Mouse (Mus musculus) spleen, postnatal 10 days (tissue): ENCODE measurements at regions not wholly inside any gene's neighbourhood (a gene's known extent, or its start where the extent isn't known, plus 50 kb on each side); places are given as distances from the start of the nearest gene placed in this dataset.

ENCODE experiments used
- DNase-seq, 2 experiments: peaks; one replicate each; pipeline ENCODE4 v3.0.0; 2021 to 2022; ENCODE audit warnings: low spot score in 2 of 2

DNA sequence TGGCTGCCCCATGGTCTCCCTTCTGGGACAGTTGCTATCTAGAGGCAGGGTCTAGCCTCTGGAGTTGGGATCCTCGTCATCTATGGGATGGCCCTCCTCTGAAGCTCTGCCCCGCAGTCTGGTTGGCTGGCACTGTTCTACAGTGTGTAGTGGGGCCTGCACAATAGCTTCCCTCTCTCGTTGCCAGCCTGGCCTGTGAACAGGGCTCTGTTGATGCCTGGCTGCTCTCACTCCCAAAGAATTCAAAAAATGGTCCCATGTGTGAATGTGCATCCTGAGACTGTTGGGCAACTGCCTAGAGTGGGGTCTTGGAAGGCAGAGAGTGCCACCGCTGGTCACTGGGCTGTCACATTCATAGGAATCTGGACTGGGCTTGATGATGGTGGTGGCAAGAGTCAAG lies 53.8 kb upstream of the Ccnd1 start:
- no peak for DNase-seq

DNA sequence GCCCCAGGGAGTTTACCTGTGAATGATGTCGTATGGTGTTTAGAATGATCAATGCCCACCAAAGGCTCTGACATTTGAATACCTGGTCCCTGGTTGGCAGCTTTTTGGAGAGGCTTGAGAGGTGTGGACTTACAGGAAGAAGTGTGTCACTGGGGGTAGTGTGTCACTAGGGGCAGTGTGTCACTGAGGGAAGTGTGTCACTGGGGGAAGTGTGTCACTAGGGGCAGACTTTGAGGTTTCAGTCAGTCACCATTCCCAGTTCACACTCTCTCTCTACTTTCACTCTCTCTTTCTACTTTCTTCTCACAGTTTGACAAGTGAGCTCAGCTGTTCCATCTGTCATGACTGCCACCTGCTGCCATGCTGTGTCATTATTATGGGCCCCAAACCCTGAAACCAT lies 52.0 kb upstream of the Ccnd1 start:
- DNase-seq: no peak
